Mouse (Mus musculus) liver, embryonic 13.5 days (tissue): Measurements from ENCODE around the gene Slco2a1. TPM values are rescaled to one million over a fixed set of nuclear protein-coding genes. Genes with fewer than 3 reads are reported as not detected.

Experiments used
- ATAC-seq: fragments of 200-750 bp; cut with Nextera tagmentation; 2 replicates; pipeline ENCODE4 v1.8.0; 2017; ENCODE audit warnings: low read depth, mild to moderate bottlenecking, moderate number of reproducible peaks, moderate library complexity
- DNase-seq: peaks from one replicate; pipeline ENCODE4 v3.0.0; 2022
- H3K27ac ChIP-seq: fragments of 300-500 bp; sonication (generic); 2 replicates; pipeline ENCODE4 v1.5.1; 2015; ENCODE audit warnings: moderate library complexity, mild to moderate bottlenecking, inconsistent platforms
- H3K27me3 ChIP-seq: fragments of 300-500 bp; sonication (generic); 2 replicates; pipeline ENCODE4 v1.6.1; 2015; ENCODE audit warnings: mild to moderate bottlenecking, inconsistent platforms
- H3K36me3 ChIP-seq: fragments of 300-500 bp; sonication (generic); 2 replicates; pipeline ENCODE4 v1.6.1; 2015; ENCODE audit warnings: mild to moderate bottlenecking, inconsistent platforms
- H3K4me1 ChIP-seq: fragments of 300-500 bp; sonication (generic); replicated peaks from 2 replicates; pipeline ENCODE4 v1.6.1; 2015; ENCODE audit warnings: inconsistent platforms
- H3K4me2 ChIP-seq: fragments of 300-500 bp; sonication (generic); 2 replicates; pipeline ENCODE4 v1.6.1; 2015; ENCODE audit warnings: inconsistent platforms, mild to moderate bottlenecking, moderate library complexity
- H3K4me3 ChIP-seq: fragments of 300-500 bp; sonication (generic); replicated peaks from 2 replicates; pipeline ENCODE4 v1.5.1; 2015; ENCODE audit warnings: mild to moderate bottlenecking, inconsistent platforms
- H3K9ac ChIP-seq: fragments of 300-500 bp; sonication (generic); 2 replicates; pipeline ENCODE4 v1.6.1; 2015; ENCODE audit warnings: mild to moderate bottlenecking, inconsistent platforms
- H3K9me3 ChIP-seq: fragments of 300-500 bp; sonication (generic); replicated peaks from 2 replicates; pipeline ENCODE4 v1.6.1; 2016; ENCODE audit warnings: inconsistent platforms
- WGBS: fragments of 180-500 bp; shearing (Covaris S2); methylation state at CpG from one replicate; pipeline ENCODE4 v1.1.7; 2015; ENCODE audit not compliant: insufficient replicate concordance; 5-methylcytosine and 5-hydroxymethylcytosine counted together
- polyA plus RNA-seq: library from polyadenylated mRNA; unstranded; fragments of >200 nt; fragmentation: Nextera tagmentation; extraction: Ambion mirVana; gene quantifications from 2 replicates; pipeline ENCODE4 v1.2.1, GENCODE M21; 2015

The Slco2a1 gene
- polyA plus RNA-seq, 1 experiment from 2014 or later = 1.5 TPM

DNA sequence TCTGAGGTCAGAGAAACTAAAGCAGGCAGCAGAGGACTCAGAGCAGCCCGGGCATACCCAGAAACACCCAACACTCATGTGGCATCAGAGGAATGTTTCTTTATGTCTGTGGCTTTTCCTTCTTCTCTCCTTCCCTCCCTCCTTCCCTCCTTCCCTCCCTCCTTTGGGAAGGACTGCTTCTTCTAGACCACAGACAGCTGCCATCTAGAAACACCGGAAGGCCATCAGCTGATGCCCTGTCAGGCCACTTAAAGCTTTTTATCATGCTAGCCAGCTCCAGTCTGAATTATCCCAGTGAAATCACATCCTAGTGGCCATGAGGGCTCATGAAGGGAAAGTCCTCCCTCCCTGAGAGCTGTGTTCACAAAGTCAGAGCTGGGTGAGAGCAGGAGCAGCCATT is 52.1 kb downstream of the Slco2a1 start:
- Histone ChIP-seq H3K9ac (no peak overlapping the region), H3K27ac (no peak overlapping the region), H3K27me3 (no peaks in the 10 kb centered on the region), H3K4me2 (no peak overlapping the region), H3K4me1 (no peaks in the 10 kb centered on the region), H3K9me3 (no peaks in the 10 kb centered on the region), H3K4me3 (no peak overlapping the region), H3K36me3 (no peaks in the 10 kb centered on the region)
- ATAC-seq = no peak
- DNase-seq = no peak
- WGBS = 71% methylated on average over 2 of the region's 2 CpGs

DNA sequence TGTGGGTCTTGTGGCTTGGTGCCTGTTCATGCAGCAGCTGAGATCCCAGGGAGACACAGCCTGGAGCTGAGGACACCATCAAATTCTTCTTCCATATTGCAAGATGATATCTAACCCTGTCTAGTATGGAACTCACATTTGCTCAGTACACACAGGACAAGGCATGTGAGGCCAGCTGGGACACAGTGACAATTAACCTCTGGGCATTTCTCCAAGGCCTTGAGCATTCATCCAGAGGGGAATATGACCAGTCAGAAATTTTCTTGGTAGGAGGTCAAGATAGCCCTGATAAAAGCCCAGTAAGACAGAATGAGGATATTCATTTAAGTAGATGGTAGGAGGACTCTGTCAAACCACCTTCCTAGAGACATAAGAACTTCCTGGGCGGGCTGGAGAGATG is 56.9 kb downstream of the Slco2a1 start:
- WGBS = 32% methylated on average over 1 of the region's 1 CpGs
- ATAC-seq (no peak), DNase-seq (no peak)
- no peaks in the 10 kb centered on the region for H3K4me1 ChIP-seq
- H3K27ac ChIP-seq = no peak overlapping the region
- H3K4me3 ChIP-seq = no peak overlapping the region
- H3K9me3 ChIP-seq = no peaks in the 10 kb centered on the region
- H3K9ac ChIP-seq = no peak overlapping the region
- H3K27me3 ChIP-seq = no peaks in the 10 kb centered on the region
- H3K36me3 ChIP-seq = no peaks in the 10 kb centered on the region
- no peak overlapping the region for H3K4me2 ChIP-seq

DNA sequence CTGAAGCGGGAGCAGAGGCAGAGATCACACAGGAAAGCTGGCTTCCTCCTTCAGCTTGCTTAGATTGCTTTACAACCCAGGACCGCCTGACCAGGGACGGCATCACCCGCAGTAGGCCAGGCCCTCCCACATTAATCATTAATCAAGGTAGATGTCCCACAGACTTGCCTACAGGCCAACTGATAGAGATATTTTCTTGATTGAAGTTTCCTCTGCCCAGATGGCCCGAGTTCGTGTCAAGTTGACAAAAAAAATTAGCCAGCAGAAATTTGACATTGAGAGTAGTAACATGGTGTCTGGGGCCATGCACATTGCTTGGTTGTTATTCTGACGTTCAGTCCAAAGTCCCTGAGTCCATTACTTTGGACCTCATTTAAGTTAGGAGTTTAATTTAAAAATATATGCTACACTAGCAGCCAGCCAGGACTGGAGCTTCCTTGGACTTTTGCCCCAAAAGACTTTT is 60.6 kb downstream of the Slco2a1 start:
- 36% methylated on average over 7 of the region's 7 CpGs for WGBS
- Histone ChIP-seq H3K36me3 (no peaks in the 10 kb centered on the region), H3K4me3 (no peak overlapping the region), H3K27me3 (no peaks in the 10 kb centered on the region), H3K4me1 (no peaks in the 10 kb centered on the region), H3K9me3 (no peaks in the 10 kb centered on the region), H3K27ac (no peak overlapping the region), H3K9ac (no peak overlapping the region), H3K4me2 (no peak overlapping the region)
- ATAC-seq (no peak; the same call in 1 of the 2 replicates), DNase-seq (no peak)

DNA sequence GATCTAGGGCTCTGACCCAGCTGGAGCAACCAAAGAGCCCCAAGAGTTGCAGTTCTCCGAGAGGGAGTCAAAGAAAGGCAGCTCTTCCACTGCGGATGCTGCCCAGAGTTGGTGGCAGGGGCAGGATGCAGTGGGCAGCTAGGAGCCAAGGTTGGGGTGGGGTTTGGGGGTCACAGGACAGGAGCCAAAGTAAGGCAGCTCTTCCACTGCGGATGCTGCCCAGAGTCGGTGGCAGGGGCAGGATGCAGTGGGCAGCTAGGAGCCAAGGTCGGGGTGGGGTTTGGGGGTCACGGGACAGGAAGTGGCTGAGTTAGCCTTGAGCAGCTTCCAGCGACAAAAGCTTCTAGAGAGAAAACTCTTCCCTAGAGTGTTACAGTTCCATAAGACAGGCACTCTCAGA is 65.3 kb downstream of the Slco2a1 start:
- Histone ChIP-seq H3K9ac (no peak overlapping the region), H3K36me3 (no peaks in the 10 kb centered on the region), H3K27ac (no peak overlapping the region), H3K4me2 (no peak overlapping the region), H3K9me3 (no peaks in the 10 kb centered on the region), H3K4me3 (no peak overlapping the region), H3K4me1 (no peaks in the 10 kb centered on the region), H3K27me3 (no peaks in the 10 kb centered on the region)
- ATAC-seq = no peak
- no peak for DNase-seq
- 48% methylated on average over 7 of the region's 7 CpGs for WGBS

DNA sequence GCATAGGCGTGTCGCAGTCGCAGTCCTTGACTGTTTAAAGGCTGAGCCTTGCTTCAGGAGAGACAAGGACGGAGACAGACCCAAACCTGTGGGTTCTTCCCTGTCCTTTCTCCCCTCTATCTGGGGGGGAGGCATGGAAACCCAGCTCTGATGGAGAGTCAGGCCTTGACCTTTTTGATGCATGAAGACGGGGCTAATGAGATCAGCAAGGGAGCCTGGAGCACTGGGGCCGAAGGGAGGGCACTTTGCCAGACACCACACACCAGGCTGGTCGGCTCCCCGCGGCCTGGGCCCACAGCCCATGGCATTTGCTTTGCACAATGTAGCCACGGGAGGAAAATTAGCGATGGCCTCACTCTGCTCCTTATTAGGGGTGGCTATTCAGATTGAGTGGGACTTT is 66.5 kb downstream of the Slco2a1 start:
- ATAC-seq (no peak), DNase-seq (no peak)
- no peaks in the 10 kb centered on the region for H3K27me3 ChIP-seq
- no peaks in the 10 kb centered on the region for H3K4me1 ChIP-seq
- no peaks in the 10 kb centered on the region for H3K36me3 ChIP-seq
- H3K4me3 ChIP-seq = no peak overlapping the region
- H3K9ac ChIP-seq = no peak overlapping the region
- no peak overlapping the region for H3K4me2 ChIP-seq
- WGBS = 61% methylated on average over 11 of the region's 11 CpGs
- H3K27ac ChIP-seq = no peak overlapping the region
- no peaks in the 10 kb centered on the region for H3K9me3 ChIP-seq

DNA sequence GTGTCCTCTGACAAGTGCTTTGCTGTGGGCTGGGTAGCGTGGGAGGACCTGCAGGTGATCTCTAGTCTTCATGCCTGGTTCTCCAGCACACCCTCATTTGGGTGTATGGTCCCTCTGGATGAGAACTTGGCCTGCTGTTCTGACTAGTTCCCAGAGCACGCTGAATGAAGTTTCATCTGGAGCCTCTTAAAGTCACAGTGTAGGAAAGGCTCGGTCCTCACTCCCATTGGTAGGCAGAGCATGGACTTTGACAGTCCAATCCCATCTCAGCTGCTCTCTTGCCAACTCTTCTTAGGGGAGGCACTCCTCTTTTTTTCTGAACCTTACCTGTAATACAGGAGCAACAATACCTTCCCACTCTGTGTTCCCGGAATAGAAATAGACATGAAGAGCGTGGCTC is 67.7 kb downstream of the Slco2a1 start:
- no peak for ATAC-seq

DNA sequence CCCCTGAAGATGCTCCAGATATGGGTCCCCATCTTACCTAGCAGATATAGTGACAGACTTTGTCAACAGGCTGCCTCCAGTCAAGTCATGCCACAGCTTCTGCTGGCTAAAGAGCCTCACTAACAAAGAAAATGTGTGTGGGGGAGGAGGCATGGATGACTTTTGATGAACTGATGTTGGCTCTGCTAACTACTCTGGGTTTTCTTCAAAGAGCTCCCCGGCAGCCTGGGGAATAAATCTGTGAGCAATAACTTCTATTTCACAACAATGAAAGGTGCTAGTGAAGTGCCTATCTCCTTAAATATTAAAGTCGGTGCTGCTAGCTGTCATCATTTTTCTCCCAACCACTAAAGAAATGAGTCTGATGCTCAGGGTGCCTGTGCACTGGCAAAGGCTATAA is 72.0 kb downstream of the Slco2a1 start:
- ATAC-seq (no peak), DNase-seq (no peak)
- no peak overlapping the region for H3K9ac ChIP-seq
- no peak overlapping the region for H3K27ac ChIP-seq
- 74% methylated on average over 2 of the region's 2 CpGs for WGBS
- H3K27me3 ChIP-seq = no peaks in the 10 kb centered on the region
- no peaks in the 10 kb centered on the region for H3K9me3 ChIP-seq
- no peaks in the 10 kb centered on the region for H3K4me1 ChIP-seq
- no peaks in the 10 kb centered on the region for H3K36me3 ChIP-seq
- H3K4me3 ChIP-seq = no peak overlapping the region
- no peak overlapping the region for H3K4me2 ChIP-seq

More for the DNA sequence above, 67.7 kb downstream of the Slco2a1 start:
- Histone ChIP-seq H3K27me3 (no peaks in the 10 kb centered on the region), H3K4me2 (no peak overlapping the region), H3K36me3 (no peaks in the 10 kb centered on the region), H3K27ac (no peak overlapping the region), H3K4me1 (no peaks in the 10 kb centered on the region), H3K9ac (no peak overlapping the region), H3K4me3 (no peak overlapping the region), H3K9me3 (no peaks in the 10 kb centered on the region)
- DNase-seq = no peak
- 75% methylated on average over 5 of the region's 5 CpGs for WGBS

DNA sequence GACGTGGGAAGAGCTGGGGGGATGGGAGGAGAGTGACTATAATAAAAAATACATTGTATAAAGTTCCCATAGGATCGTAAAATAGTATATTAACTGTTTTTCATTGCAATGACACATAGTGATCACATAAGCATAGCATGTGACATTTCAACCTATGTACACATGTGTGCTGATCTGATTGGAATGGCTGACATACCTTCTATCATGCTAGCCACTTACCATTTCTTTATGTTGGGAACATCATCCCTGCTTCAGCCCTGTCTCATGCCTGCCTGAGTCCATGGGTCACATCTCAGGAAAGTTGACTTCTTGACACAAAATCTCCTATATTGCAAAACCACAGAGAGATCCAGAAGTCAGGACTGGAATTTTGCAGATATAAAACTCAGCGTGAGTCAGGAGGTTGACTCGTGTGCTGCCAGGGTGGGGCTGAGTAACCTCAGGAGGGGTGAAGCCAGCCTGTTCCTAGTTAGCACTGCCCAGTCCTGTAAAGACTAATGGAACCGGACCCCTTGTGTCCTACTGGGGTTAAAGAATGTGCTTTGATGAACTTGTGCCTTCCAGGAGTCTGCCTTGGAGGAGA is 73.0 kb downstream of the Slco2a1 start:
- ATAC-seq = no peak
- H3K27me3 ChIP-seq = no peaks in the 10 kb centered on the region
- no peaks in the 10 kb centered on the region for H3K4me1 ChIP-seq
- no peak for DNase-seq
- H3K4me3 ChIP-seq = no peak overlapping the region
- 54% methylated on average over 5 of the region's 5 CpGs for WGBS
- no peak overlapping the region for H3K9ac ChIP-seq
- no peaks in the 10 kb centered on the region for H3K36me3 ChIP-seq
- no peak overlapping the region for H3K27ac ChIP-seq
- no peaks in the 10 kb centered on the region for H3K9me3 ChIP-seq
- no peak overlapping the region for H3K4me2 ChIP-seq

DNA sequence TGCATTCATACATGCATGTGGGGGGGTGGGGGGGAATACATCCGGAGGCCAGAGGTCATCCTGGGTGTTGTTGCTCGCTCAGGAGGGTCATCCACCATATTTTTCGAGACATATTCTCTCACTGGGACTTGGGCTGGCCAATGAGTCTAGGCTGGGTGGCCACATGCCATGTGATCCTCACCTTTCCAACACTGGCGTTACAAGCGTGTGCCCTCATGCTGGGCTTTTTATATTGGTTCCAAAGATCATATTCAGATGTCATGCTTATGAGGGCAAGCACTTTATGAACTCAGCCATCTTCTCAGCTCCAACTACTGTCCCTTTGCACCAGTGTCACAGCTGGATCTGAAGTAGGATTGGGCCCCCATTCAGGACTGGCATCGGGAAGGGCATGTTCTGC is 75.1 kb downstream of the Slco2a1 start:
- no peaks in the 10 kb centered on the region for H3K36me3 ChIP-seq
- H3K27me3 ChIP-seq = no peaks in the 10 kb centered on the region
- no peak overlapping the region for H3K27ac ChIP-seq
- H3K4me1 ChIP-seq = no peaks in the 10 kb centered on the region
- no peak for DNase-seq
- 60% methylated on average over 6 of the region's 6 CpGs for WGBS
- no peak for ATAC-seq
- H3K9ac ChIP-seq = no peak overlapping the region
- H3K9me3 ChIP-seq = no peaks in the 10 kb centered on the region
- no peak overlapping the region for H3K4me3 ChIP-seq
- no peak overlapping the region for H3K4me2 ChIP-seq

DNA sequence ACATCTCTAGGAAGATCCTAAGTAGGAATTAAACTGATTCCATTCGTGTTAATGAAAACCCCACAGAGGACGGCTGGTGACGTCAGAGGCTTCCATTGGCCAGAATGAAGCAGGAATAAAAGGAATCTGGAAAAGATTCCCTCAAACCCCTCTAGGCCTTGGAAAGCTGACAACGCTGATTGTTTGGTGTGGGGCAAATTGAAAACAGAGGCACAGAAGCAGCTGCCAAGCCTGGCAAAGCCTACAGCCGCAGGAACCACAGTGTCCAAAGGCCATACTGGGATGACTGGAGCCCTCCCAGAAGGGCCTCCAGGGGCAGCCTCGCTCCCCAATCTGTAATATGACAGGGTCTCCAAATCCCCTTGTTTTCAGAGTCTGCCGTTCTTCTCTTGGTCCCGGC is 78.3 kb downstream of the Slco2a1 start:
- 67% methylated on average over 8 of the region's 8 CpGs for WGBS
- no peak for ATAC-seq

DNA sequence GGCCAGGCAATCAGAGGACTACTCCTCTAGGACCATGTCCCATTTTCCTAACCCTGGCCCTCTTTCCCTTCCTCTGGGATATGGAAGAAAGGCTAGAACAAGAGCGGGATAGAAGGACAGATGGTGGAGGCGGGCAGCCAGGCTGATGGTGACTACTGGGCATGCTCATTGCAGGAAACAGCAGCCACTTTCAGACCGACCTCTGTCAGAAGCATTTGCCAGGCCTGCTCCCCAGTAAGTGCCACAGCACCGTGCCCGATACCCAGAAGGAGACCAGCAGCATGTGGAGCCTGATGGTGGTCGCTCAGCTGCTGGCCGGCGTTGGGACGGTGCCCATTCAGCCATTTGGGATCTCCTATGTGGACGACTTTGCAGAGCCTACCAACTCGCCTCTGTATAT is 79.1 kb downstream of the Slco2a1 start:
- no peak overlapping the region for H3K4me3 ChIP-seq
- no peak overlapping the region for H3K27ac ChIP-seq
- 70% methylated on average over 11 of the region's 11 CpGs for WGBS
- H3K36me3 ChIP-seq = no peaks in the 10 kb centered on the region
- no peak overlapping the region for H3K9ac ChIP-seq
- DNase-seq (no peak), ATAC-seq (no peak)
- no peaks in the 10 kb centered on the region for H3K27me3 ChIP-seq
- H3K4me1 ChIP-seq = no peaks in the 10 kb centered on the region
- no peak overlapping the region for H3K4me2 ChIP-seq
- no peaks in the 10 kb centered on the region for H3K9me3 ChIP-seq

More for the DNA sequence above, 78.3 kb downstream of the Slco2a1 start:
- H3K9ac ChIP-seq = no peak overlapping the region
- no peak overlapping the region for H3K4me2 ChIP-seq
- H3K27me3 ChIP-seq = no peaks in the 10 kb centered on the region
- H3K9me3 ChIP-seq = no peaks in the 10 kb centered on the region
- H3K4me1 ChIP-seq = no peaks in the 10 kb centered on the region
- no peak for DNase-seq
- no peak overlapping the region for H3K4me3 ChIP-seq
- no peak overlapping the region for H3K27ac ChIP-seq
- H3K36me3 ChIP-seq = no peaks in the 10 kb centered on the region

DNA sequence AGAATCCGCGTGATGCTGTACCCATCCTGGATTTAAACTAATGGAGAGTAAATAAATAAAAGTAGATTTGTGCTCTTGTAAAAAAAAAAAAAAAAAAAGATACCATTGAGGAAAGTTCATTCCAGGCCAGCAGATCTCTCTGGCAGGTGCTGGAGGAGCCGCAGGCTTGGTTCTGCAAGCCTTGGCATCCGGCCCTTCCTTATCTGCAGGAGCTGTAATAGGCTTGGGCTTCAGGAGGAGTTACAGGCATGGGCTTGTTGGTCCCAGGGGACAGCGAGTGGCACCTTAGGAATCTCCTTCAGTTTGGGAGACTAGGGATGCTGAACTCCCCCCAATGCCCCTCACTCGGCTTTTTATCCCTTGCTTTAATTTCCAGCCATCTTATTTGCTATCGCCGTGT is 80.3 kb downstream of the Slco2a1 start:
- Histone ChIP-seq H3K9me3 (no peaks in the 10 kb centered on the region), H3K4me3 (no peak overlapping the region), H3K36me3 (no peaks in the 10 kb centered on the region), H3K27me3 (no peaks in the 10 kb centered on the region), H3K9ac (no peak overlapping the region), H3K4me1 (no peaks in the 10 kb centered on the region), H3K27ac (no peak overlapping the region), H3K4me2 (no peak overlapping the region)
- WGBS = 78% methylated on average over 8 of the region's 8 CpGs
- DNase-seq (no peak), ATAC-seq (no peak)
